Mouse (Mus musculus) layer of hippocampus, adult 11-12 months (tissue): Measurements from ENCODE around the gene Kdm7a.
A peak's percentile ranks its signal among the peaks of the same experiment; 100 is the strongest.

Source experiments
- DNase-seq: peaks from one replicate; pipeline ENCODE4 v3.0.0; 2022; ENCODE audit warnings: low spot score

The Kdm7a gene

DNA sequence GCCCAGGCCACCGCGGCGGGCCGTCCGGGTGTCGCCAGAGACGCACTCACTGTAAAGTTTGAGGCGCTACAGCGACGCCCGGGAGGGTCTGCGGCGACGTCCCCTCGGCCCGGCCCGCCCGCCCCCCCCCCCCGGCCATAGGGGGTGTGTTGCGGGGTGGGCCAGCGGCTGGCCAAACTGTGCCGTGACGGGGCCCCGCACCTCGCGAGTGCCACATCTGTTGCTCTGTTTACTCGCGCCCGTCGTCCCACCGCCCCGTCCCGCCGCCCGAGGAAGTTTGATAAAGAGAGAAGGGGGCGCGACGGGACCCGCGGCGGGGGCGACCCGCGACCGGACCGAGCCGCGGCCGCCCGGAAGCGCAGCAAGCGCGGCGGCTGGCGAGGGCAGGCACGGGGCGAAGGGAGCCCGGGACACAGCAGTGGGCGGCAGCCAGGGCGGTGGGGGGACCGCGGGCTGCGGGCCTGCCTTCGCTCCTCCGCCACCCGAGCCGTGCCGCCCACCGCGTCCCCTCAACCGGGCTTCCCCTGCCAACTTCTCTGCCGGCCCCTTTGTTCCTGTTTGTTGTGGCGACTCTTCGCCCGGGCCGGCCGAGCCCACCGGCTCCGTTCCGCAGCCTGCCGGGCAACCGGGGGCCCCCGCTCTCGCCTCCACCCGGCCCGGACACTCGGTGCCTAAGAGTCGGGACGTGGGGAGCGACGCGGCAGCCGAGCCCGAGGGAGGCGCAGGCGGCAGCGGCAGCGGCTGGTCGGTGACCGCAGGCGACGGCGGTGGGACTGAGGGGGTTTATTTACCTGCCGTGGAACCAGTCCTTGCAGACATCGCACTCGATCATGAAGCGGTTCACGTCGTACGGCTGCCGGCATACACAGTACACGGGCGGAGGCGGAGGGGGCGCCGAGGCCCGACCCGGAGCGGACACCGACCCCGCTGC lies 674 bp downstream of the Kdm7a start:
- no peak for DNase-seq

DNA sequence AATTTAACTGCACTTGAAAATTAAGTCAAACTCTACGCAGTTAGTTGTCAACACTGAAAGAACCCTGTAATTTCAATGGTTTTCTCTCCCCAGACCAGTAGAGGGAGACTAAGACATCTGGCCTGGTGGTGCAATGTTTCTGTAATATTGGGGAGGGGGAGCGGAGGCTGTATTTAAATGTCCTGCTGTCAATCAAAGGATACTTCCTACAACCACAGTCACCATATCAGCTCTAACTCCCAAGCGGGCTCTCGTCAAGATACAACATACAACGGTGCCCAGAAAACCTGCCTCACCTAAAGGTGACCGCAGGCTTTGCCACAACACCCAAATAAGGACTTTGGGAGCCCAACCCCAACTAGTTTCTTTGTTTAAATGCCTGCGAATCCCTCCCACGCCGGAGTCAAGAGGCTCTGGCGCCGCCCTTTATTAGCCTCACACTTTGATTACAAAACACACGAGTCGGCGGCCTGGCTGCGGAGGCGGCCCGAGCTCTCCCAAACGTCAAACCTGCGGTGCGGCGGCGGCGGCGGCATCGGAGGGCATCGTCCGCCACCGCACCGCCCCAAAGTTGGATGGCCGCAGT lies 1.4 kb downstream of the Kdm7a start:
- DNase-seq = peak; percentile 61

GRCm38 (mm10) chr6:39204444-39204843 lies 2.1 kb downstream of the Kdm7a start:
- DNase-seq = no peak

- no peak for DNase-seq
Measured at GRCm38 (mm10) chr6:39203236-39203635, 3.4 kb downstream of the Kdm7a start.

- DNase-seq = no peak
Measured at GRCm38 (mm10) chr6:39193006-39193405, 13.6 kb downstream of the Kdm7a start.

- no peak for DNase-seq
Measured at GRCm38 (mm10) chr6:39191518-39191917, 15.1 kb downstream of the Kdm7a start.

DNA sequence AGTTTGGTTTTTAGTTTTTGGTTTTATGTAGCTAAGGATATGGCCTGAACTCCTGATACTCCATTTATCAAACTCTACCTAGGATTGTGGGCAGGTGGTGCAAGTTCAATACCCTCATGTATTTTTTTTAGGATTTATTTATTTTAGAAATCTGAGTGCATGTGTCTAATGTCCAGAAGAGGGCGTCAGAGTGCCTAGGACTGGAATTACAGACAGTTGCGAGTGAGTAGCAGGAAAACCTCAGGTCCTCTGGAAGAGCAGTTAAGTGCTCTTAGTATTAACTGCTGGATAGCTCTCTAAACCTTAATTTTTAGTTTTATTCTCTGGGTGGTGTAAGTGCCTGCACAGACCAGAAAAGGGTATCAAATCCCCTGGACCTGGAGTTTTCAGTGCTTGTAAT lies 19.4 kb downstream of the Kdm7a start:
- peak; percentile 21 for DNase-seq

- no peak for DNase-seq
Measured at GRCm38 (mm10) chr6:39169089-39169488, 37.5 kb downstream of the Kdm7a start.

DNA sequence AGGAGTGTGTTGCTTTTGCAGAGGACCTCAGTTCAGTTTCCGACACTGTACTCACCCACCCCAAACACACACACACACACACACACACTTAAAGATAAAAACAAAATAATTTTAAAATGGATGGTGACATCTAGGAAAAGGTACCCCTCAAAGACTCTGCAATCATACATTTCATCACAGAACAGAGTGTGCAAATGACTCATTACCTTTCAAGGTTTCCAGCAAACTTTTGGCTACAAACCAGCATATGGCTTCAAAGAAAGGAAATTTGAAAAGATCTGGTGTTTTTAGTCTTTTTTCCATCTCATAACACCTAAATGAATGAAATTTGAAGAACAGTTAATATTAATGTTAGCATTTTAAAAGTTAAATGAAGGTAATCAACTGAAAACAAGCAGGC lies 41.7 kb downstream of the Kdm7a start:
- DNase-seq = no peak

GRCm38 (mm10) chr6:39161975-39162374 lies 44.6 kb downstream of the Kdm7a start:
- no peak for DNase-seq

GRCm38 (mm10) chr6:39146041-39146440 lies 60.5 kb downstream of the Kdm7a start:
- peak; percentile 23 for DNase-seq

- no peak for DNase-seq
Measured at GRCm38 (mm10) chr6:39132556-39132955, 74.0 kb downstream of the Kdm7a start.

- no peak for DNase-seq
Measured at GRCm38 (mm10) chr6:39131480-39131879, 75.1 kb downstream of the Kdm7a start.

- no peak for DNase-seq
Measured at GRCm38 (mm10) chr6:39124719-39125118, 81.9 kb downstream of the Kdm7a start.

DNA sequence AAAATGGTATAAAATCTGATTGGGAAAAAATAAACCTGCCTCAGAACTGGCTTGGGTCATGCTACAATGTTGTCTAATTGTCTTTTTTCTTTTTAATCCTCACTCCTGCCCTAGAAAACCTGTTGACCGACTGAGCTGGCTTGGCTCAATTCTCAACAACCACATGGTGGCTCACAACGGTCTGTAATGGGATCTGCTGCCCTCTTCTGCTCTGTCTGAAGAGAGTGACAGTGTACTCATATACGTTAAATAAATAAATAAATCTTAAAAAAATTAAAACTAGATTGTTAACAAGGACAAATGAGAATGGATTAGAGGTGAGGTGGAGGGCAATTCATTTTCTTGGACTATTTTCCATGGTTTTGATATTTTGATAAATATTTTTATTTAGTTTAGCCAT lies 85.9 kb downstream of the Kdm7a start:
- DNase-seq = no peak

DNA sequence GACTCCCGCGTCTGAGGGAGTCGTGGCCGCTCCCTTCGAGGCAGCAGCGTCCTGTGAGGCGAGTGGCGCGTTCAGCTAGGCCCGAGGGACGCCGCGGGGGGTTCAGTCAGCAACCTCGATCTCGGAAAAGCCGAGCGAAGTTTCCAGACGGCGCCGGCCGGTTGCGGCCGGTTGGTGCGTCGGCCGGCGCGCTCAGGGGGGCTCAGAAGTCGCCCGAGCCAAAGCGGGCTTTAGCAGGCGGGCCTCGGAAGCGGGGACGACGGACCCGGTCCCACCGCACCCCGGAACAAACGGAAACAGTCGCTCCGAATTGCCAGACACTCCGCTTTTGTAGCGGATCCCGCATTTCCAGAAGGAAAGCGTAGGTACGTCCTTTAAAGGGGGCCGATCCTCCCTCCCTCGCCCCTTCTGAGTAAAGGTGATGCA lies 88.1 kb downstream of the Kdm7a start:
- no peak for DNase-seq

GRCm38 (mm10) chr6:39117584-39118455 lies 88.8 kb downstream of the Kdm7a start, which contains the start of gene Parp12:
Gene Parp12, minus strand, starts transcription at chr6:39118349.
- peak; percentile 62 for DNase-seq

DNA sequence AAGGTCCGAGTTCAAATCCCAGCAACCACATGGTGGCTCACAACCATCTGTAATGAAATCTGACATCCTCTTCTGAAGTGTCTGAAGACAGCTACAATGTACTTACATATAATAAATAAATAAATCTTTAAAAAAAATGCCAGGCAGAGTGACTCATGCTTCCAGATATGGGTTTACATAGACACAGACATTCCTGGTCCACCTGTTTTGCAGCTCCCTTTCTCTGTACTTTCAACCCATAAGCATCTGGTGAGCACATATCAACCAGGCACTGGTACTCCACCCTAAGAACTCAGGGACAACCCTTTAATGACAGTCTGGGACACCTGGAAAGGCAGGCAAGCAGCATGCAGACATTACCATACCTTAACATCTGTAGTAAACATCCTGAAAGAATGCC lies 91.2 kb downstream of the Kdm7a start:
- no peak for DNase-seq

- DNase-seq = no peak
Measured at GRCm38 (mm10) chr6:39113141-39113540, 93.4 kb downstream of the Kdm7a start.

DNA sequence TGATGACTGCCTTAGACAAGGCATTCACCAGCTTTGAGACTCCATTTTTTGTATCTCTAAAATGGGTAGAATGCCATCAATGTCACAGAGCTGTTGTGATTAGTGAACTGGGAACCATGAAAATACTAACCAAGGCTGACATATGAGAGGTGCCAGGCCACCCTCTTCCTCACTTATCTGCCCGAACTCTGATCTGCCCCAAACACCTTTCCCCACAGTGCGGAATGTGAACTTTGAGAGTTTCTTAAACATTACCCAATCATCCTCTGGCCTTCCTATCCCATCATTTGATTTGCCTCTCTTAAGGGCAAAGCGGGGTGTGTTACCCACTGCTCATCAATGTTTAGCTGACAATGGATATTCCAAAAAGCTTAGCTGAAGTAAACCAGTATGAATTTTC lies 93.9 kb downstream of the Kdm7a start:
- DNase-seq = no peak

GRCm38 (mm10) chr6:39106812-39107211 lies 99.8 kb downstream of the Kdm7a start:
- DNase-seq = no peak

- no peak for DNase-seq
Measured at GRCm38 (mm10) chr6:39104631-39105030, 102.0 kb downstream of the Kdm7a start.
